Mouse (Mus musculus) cerebellum, adult 2 months (tissue): ENCODE results near the gene Jun. TPM values are rescaled to one million over a fixed set of nuclear protein-coding genes. Genes with fewer than 3 reads are reported as not detected.

ENCODE experiments used
- DNase-seq, 2 experiments: peaks; one replicate each; pipeline ENCODE4 v3.0.0; 2021
- H3K27ac ChIP-seq: fragments of 200-500 bp; 2 replicates; pipeline ENCODE4 v1.5.1; 2012; ENCODE audit warnings: low read length, control low read depth, inconsistent platforms; ENCODE audit not compliant: insufficient read depth
- H3K27me3 ChIP-seq: fragments of 200-500 bp; 2 replicates; pipeline ENCODE4 v1.6.1; 2012; ENCODE audit warnings: inconsistent platforms, mild to moderate bottlenecking, low read length, moderate library complexity; ENCODE audit not compliant: control insufficient read depth, insufficient read depth
- H3K4me1 ChIP-seq: fragments of 200-500 bp; 2 replicates; pipeline ENCODE4 v1.6.1; 2011; ENCODE audit warnings: low read length; ENCODE audit not compliant: control insufficient read depth, insufficient read depth
- H3K4me3 ChIP-seq: fragments of 200-500 bp; replicated peaks from 2 replicates; pipeline ENCODE3; 2011; ENCODE audit warnings: mild to moderate bottlenecking, low read depth, low read length, control low read depth; ENCODE audit not compliant: insufficient read depth
- CTCF ChIP-seq: fragments of 200-500 bp; IDR thresholded peaks from 2 replicates; pipeline ENCODE4 v1.5.1; 2011; ENCODE audit warnings: low read depth, mild to moderate bottlenecking, control low read depth, low read length, moderate library complexity, borderline replicate concordance; ENCODE audit not compliant: insufficient read depth
- POLR2A ChIP-seq: fragments of 200-500 bp; IDR thresholded peaks from 2 replicates; pipeline ENCODE4 v1.6.1; 2011; ENCODE audit warnings: low read length, control low read depth, borderline replicate concordance; ENCODE audit not compliant: insufficient read depth
- WGBS: fragments of 180-500 bp; shearing (Covaris S2); methylation state at CpG from one replicate; pipeline ENCODE4 v1.1.7; 2018; 5-methylcytosine and 5-hydroxymethylcytosine counted together
- polyA plus RNA-seq: library from polyadenylated mRNA; depleted of rRNA; stranded (reverse); fragments of >200 nt; gene quantifications from 2 replicates; pipeline ENCODE4 v1.2.3, GENCODE M21; 2012

Jun gene
- polyA plus RNA-seq, 1 experiment, result 50.8 TPM

- DNase-seq, result no peak
- Histone ChIP-seq H3K27ac (no peak overlapping the region), H3K4me1 (0 out of 2 replicates have a peak, but pooled peaks cover 2% of the 10 kb centered on the region), H3K4me3 (no peak overlapping the region), H3K27me3 (no peaks in the 10 kb centered on the region)
- WGBS, result 87% methylated on average over 6 of the region's 6 CpGs
- TF ChIP-seq CTCF, result no peak
- TF ChIP-seq POLR2A, result no peak
These were observed 43.9 kb upstream of the Jun start for GRCm38 (mm10) chr4:95095911-95096310.

- H3K4me3 ChIP-seq, result no peak overlapping the region
- 0 out of 2 replicates have a peak, but pooled peaks cover 2% of the 10 kb centered on the region for H3K4me1 ChIP-seq
- 91% methylated on average over 6 of the region's 6 CpGs for WGBS
- TF ChIP-seq CTCF, result no peak
- no peak for TF ChIP-seq POLR2A
- no peaks in the 10 kb centered on the region for H3K27me3 ChIP-seq
- no peak for DNase-seq
- no peak overlapping the region for H3K27ac ChIP-seq
These were observed 43.3 kb upstream of the Jun start for GRCm38 (mm10) chr4:95095355-95095754.

- Histone ChIP-seq H3K27me3 (no peaks in the 10 kb centered on the region), H3K4me1 (0 out of 2 replicates have a peak, but pooled peaks cover 2% of the 10 kb centered on the region), H3K4me3 (no peak overlapping the region), H3K27ac (no peak overlapping the region)
- WGBS, result 60% methylated on average over 4 of the region's 4 CpGs
- DNase-seq, result no peak
- TF ChIP-seq CTCF (no peak), POLR2A (no peak)
These were observed 42.7 kb upstream of the Jun start for GRCm38 (mm10) chr4:95094700-95095113.

GRCm38 (mm10) chr4:95093615-95094014 lies 41.6 kb upstream of the Jun start:
- Histone ChIP-seq H3K27me3 (no peaks in the 10 kb centered on the region), H3K27ac (no peak overlapping the region), H3K4me3 (no peak overlapping the region), H3K4me1 (no peaks in the 10 kb centered on the region)
- 84% methylated on average over 6 of the region's 6 CpGs for WGBS
- TF ChIP-seq POLR2A, result no peak
- DNase-seq, result no peak

GRCm38 (mm10) chr4:95092516-95092915 lies 40.5 kb upstream of the Jun start:
- TF ChIP-seq POLR2A, result no peak
- TF ChIP-seq CTCF, result no peak
- 74% methylated on average over 4 of the region's 4 CpGs for WGBS
- Histone ChIP-seq H3K4me3 (no peak overlapping the region), H3K4me1 (no peaks in the 10 kb centered on the region), H3K27me3 (no peaks in the 10 kb centered on the region), H3K27ac (no peak overlapping the region)
- DNase-seq, result no peak

GRCm38 (mm10) chr4:95091536-95091935 lies 39.5 kb upstream of the Jun start:
- WGBS, result 84% methylated on average over 4 of the region's 4 CpGs
- TF ChIP-seq POLR2A (no peak), CTCF (no peak)
- no peak for DNase-seq
- H3K27me3 ChIP-seq, result no peaks in the 10 kb centered on the region
- H3K4me3 ChIP-seq, result no peak overlapping the region
- H3K4me1 ChIP-seq, result no peaks in the 10 kb centered on the region
- no peak overlapping the region for H3K27ac ChIP-seq

- no peaks in the 10 kb centered on the region for H3K27me3 ChIP-seq
- no peak for DNase-seq
These were observed 37.9 kb upstream of the Jun start for GRCm38 (mm10) chr4:95089968-95090367.

GRCm38 (mm10) chr4:95089053-95089452 lies 37.0 kb upstream of the Jun start:
- DNase-seq, result no peak
- no peaks in the 10 kb centered on the region for H3K4me1 ChIP-seq
- H3K27me3 ChIP-seq, result no peaks in the 10 kb centered on the region
- TF ChIP-seq POLR2A, result no peak
- no peak for TF ChIP-seq CTCF
- no peak overlapping the region for H3K4me3 ChIP-seq
- WGBS, result 97% methylated on average over 5 of the region's 5 CpGs
- H3K27ac ChIP-seq, result no peak overlapping the region

More at GRCm38 (mm10) chr4:95089968-95090367, 37.9 kb upstream of the Jun start:
- H3K4me1 ChIP-seq, result no peaks in the 10 kb centered on the region
- TF ChIP-seq POLR2A, result no peak
- TF ChIP-seq CTCF, result no peak
- no peak overlapping the region for H3K4me3 ChIP-seq
- H3K27ac ChIP-seq, result no peak overlapping the region
